Mouse (Mus musculus): ENCODE measurements around the gene Gm21818. TPM values are rescaled to one million over a fixed set of nuclear protein-coding genes. Genes with fewer than 3 reads are reported as not detected.
"Not testable (repeated sequence)": the region's sequence is repeated elsewhere in the genome, so short reads cannot be mapped to it uniquely, and the experiment has no call there.

Gene Gm21818
- total RNA-seq (2021), result not detected
- long read RNA-seq, experiment 1, result 0 reads
- long read RNA-seq, experiment 2, result 0 reads

- not testable (repeated sequence) for DNase-seq
Measured at GRCm38 (mm10) chr13:120172133-120172532, at the start of gene Gm21818. Gene Gm21818 (plus strand): TSS chr13:120172433.

GRCm38 (mm10) chr13:120139946-120140345 lies 32.3 kb upstream of the Gm21818 start, which contains the start of gene Gm20767:
Gene Gm20767 (plus strand): TSS chr13:120140246.
- DNase-seq, result not testable (repeated sequence)

- not testable (repeated sequence) for DNase-seq
Measured at GRCm38 (mm10) chr13:120142348-120142747, 29.9 kb upstream of the Gm21818 start.

- not testable (repeated sequence) for DNase-seq
Measured at GRCm38 (mm10) chr13:120149660-120150407, 22.4 kb upstream of the Gm21818 start.

GRCm38 (mm10) chr13:120150589-120150988 lies 21.6 kb upstream of the Gm21818 start:
- not testable (repeated sequence) for DNase-seq

- DNase-seq, result peak; percentile 28 to 45
Measured at GRCm38 (mm10) chr13:120168301-120168700, 3.9 kb upstream of the Gm21818 start.

- DNase-seq, result not testable (repeated sequence)
Measured at GRCm38 (mm10) chr13:120196189-120196821, 24.1 kb downstream of the Gm21818 start.

GRCm38 (mm10) chr13:120215847-120216246 lies 43.6 kb downstream of the Gm21818 start, which contains the start of gene Gm21762:
Gene Gm21762 (minus strand): TSS chr13:120215947.
- not testable (repeated sequence) for DNase-seq

GRCm38 (mm10) chr13:120220922-120221321 lies 48.7 kb downstream of the Gm21818 start:
- not testable (repeated sequence) for DNase-seq

- not testable (repeated sequence) for DNase-seq
Measured at GRCm38 (mm10) chr13:120223012-120223659, 50.9 kb downstream of the Gm21818 start.

Other genes with a start within 250 kb of the Gm21818 start
- gene Gm21761, start 243.2 kb upstream of the Gm21818 start, total RNA-seq (2021), result not detected
- not detected for gene B020031M17Rik, start 221.6 kb upstream of the Gm21818 start, total RNA-seq (2021)
- gene Gm36079, start 145.4 kb upstream of the Gm21818 start, total RNA-seq (2021), result not detected
- gene Gm21188, start 120.2 kb upstream of the Gm21818 start, total RNA-seq (2021), result under 1 TPM; 0.26 to 0.53 TPM
- not detected for gene Gm20767, start 32.2 kb upstream of the Gm21818 start, total RNA-seq (2021)
- gene Gm21762, start 43.5 kb downstream of the Gm21818 start, total RNA-seq (2021), result not detected
- gene Gm21731, start 66.7 kb downstream of the Gm21818 start, total RNA-seq (2021), result not detected
- not detected for gene AF067061, start 90.7 kb downstream of the Gm21818 start, total RNA-seq (2021)
- gene BC147527, start 128.0 kb downstream of the Gm21818 start, total RNA-seq (2021), result not detected
- not detected for gene Tcstv3, start 144.4 kb downstream of the Gm21818 start, total RNA-seq (2021)